Mouse (Mus musculus) heart, embryonic 11.5 days (tissue): ENCODE data around the gene Mybphl. TPM values are rescaled to one million over a fixed set of nuclear protein-coding genes. Genes with fewer than 3 reads are reported as not detected.

Source experiments
- ATAC-seq: fragments of 200-750 bp; cut with Nextera tagmentation; replicated peaks from 2 replicates; pipeline ENCODE4 v1.8.0; 2017; ENCODE audit warnings: moderate library complexity; ENCODE audit not compliant: insufficient number of reproducible peaks, low FRiP score, low TSS enrichment
- H3K27ac ChIP-seq: fragments of 300-500 bp; sonication (generic); 2 replicates; pipeline ENCODE4 v1.5.1; 2014; ENCODE audit warnings: mild to moderate bottlenecking, low read depth, low read length
- H3K27me3 ChIP-seq: fragments of 300-500 bp; sonication (generic); 2 replicates; pipeline ENCODE4 v1.6.1; 2014; ENCODE audit warnings: mild to moderate bottlenecking, low read length, mixed read lengths; ENCODE audit not compliant: control insufficient read depth, insufficient read depth
- H3K36me3 ChIP-seq: fragments of 300-500 bp; sonication (generic); 2 replicates; pipeline ENCODE4 v1.6.1; 2014; ENCODE audit warnings: mild to moderate bottlenecking, low read length, moderate library complexity, mixed read lengths; ENCODE audit not compliant: control insufficient read depth, insufficient read depth
- H3K4me1 ChIP-seq: fragments of 300-500 bp; sonication (generic); 2 replicates; pipeline ENCODE4 v1.6.1; 2014; ENCODE audit warnings: low read length; ENCODE audit not compliant: control insufficient read depth, insufficient read depth
- H3K4me2 ChIP-seq: fragments of 300-500 bp; sonication (generic); 2 replicates; pipeline ENCODE4 v1.6.1; 2014; ENCODE audit warnings: mild to moderate bottlenecking, moderate library complexity
- H3K4me3 ChIP-seq: fragments of 300-500 bp; sonication (generic); 2 replicates; pipeline ENCODE4 v1.5.1; 2014; ENCODE audit warnings: low read depth, low read length
- H3K9ac ChIP-seq: fragments of 300-500 bp; sonication (generic); 2 replicates; pipeline ENCODE4 v1.6.1; 2014; ENCODE audit warnings: mild to moderate bottlenecking, low read depth, low read length, moderate library complexity
- H3K9me3 ChIP-seq: fragments of 300-500 bp; sonication (generic); replicated peaks from 2 replicates; pipeline ENCODE4 v1.6.1; 2016; ENCODE audit warnings: low read length; ENCODE audit not compliant: control insufficient read depth
- WGBS: fragments of 180-500 bp; shearing (Covaris S2); extraction: QIAGEN DNeasy Blood & Tissue Kit; methylation state at CpG from one replicate; pipeline ENCODE4 v1.1.7; 2014; ENCODE audit not compliant: insufficient replicate concordance; 5-methylcytosine and 5-hydroxymethylcytosine counted together
- polyA plus RNA-seq: library from polyadenylated mRNA; unstranded; fragments of >200 nt; fragmentation: Nextera tagmentation; extraction: Ambion mirVana; gene quantifications from 2 replicates; pipeline ENCODE4 v1.2.1, GENCODE M21; 2014

Mybphl gene
- polyA plus RNA-seq, 1 experiment from 2014 or later, result 70.4 TPM

- WGBS, result 28% methylated on average over 6 of the region's 6 CpGs
- Histone ChIP-seq H3K9me3 (no peaks in the 10 kb centered on the region), H3K36me3 (peaks cover 16% of the 10 kb centered on the region), H3K27ac (no peak overlapping the region), H3K4me1 (peaks cover 9% of the 10 kb centered on the region), H3K27me3 (peaks cover 5% of the 10 kb centered on the region; the same call in 1 of the 2 replicates), H3K9ac (no peak overlapping the region), H3K4me3 (no peak overlapping the region), H3K4me2 (no peak overlapping the region)
- no peak for ATAC-seq
Measured at GRCm38 (mm10) chr3:108423006-108423405, 58.3 kb downstream of the Mybphl start.

GRCm38 (mm10) chr3:108423844-108424801 is 59.4 kb downstream of the Mybphl start:
- H3K4me1 ChIP-seq, result peaks cover 9% of the 10 kb centered on the region
- H3K9ac ChIP-seq, result peak overlapping the region; percentile 23; the same call in 1 of the 2 replicates
- 0 out of 2 replicates have a peak, but pooled peaks cover 3% of the 10 kb centered on the region for H3K27me3 ChIP-seq
- ATAC-seq, result peak; percentile 55; the same call in 1 of the 2 replicates
- H3K36me3 ChIP-seq, result peaks cover 23% of the 10 kb centered on the region
- 21% methylated on average over 11 of the region's 11 CpGs for WGBS
- no peak overlapping the region for H3K27ac ChIP-seq
- no peaks in the 10 kb centered on the region for H3K9me3 ChIP-seq
- H3K4me3 ChIP-seq, result no peak overlapping the region
- peak overlapping the region; percentile 55 for H3K4me2 ChIP-seq

- no peaks in the 10 kb centered on the region for H3K27me3 ChIP-seq
- no peak overlapping the region for H3K27ac ChIP-seq
- H3K9ac ChIP-seq, result no peak overlapping the region
- ATAC-seq, result no peak
- H3K36me3 ChIP-seq, result peaks cover 23% of the 10 kb centered on the region
- no peaks in the 10 kb centered on the region for H3K9me3 ChIP-seq
- WGBS, result 82% methylated on average over 7 of the region's 7 CpGs
- peaks cover 9% of the 10 kb centered on the region for H3K4me1 ChIP-seq
- no peak overlapping the region for H3K4me2 ChIP-seq
- no peak overlapping the region for H3K4me3 ChIP-seq
Measured at GRCm38 (mm10) chr3:108424944-108425623, 60.4 kb downstream of the Mybphl start.

GRCm38 (mm10) chr3:108425624-108426018 is 60.9 kb downstream of the Mybphl start:
- Histone ChIP-seq H3K27ac (no peak overlapping the region), H3K4me3 (no peak overlapping the region), H3K4me2 (no peak overlapping the region), H3K9me3 (no peaks in the 10 kb centered on the region), H3K36me3 (peaks cover 23% of the 10 kb centered on the region), H3K9ac (no peak overlapping the region), H3K4me1 (peaks cover 9% of the 10 kb centered on the region), H3K27me3 (no peaks in the 10 kb centered on the region)
- WGBS, result 85% methylated on average over 6 of the region's 6 CpGs
- ATAC-seq, result no peak

Other genes with a start within 250 kb of the Mybphl start
- 91.3 and 102 TPM in 2 replicates for gene Gnai3, start 218.8 kb upstream of the Mybphl start, polyA plus RNA-seq
- gene Gpr61, start 210.0 kb upstream of the Mybphl start, polyA plus RNA-seq, result 0.13 and 0.16 TPM in 2 replicates
- gene Amigo1, start 178.6 kb upstream of the Mybphl start, polyA plus RNA-seq, result 1.3 and 1.9 TPM in 2 replicates
- 1.7 and 2.0 TPM in 2 replicates for gene Cyb561d1, start 163.7 kb upstream of the Mybphl start, polyA plus RNA-seq
- gene Atxn7l2, start 154.0 kb upstream of the Mybphl start, polyA plus RNA-seq, result 7.1 and 8.4 TPM in 2 replicates
- gene Sypl2, start 138.3 kb upstream of the Mybphl start, polyA plus RNA-seq, result 1.0 and 1.1 TPM in 2 replicates
- 242 TPM in 2 replicates for gene Psma5, start 108.0 kb upstream of the Mybphl start, polyA plus RNA-seq
- gene Sort1, start 80.8 kb upstream of the Mybphl start, polyA plus RNA-seq, result 20.2 and 28.7 TPM in 2 replicates
- gene Psrc1, start 18.9 kb downstream of the Mybphl start, polyA plus RNA-seq, result 25.0 and 28.9 TPM in 2 replicates
- gene Celsr2, start 50.6 kb downstream of the Mybphl start, polyA plus RNA-seq, result 3.1 and 3.7 TPM in 2 replicates
- gene Sars, start 80.3 kb downstream of the Mybphl start, polyA plus RNA-seq, result 103 and 114 TPM in 2 replicates
- gene 1700013F07Rik, start 169.2 kb downstream of the Mybphl start, polyA plus RNA-seq, result not detected in 2 replicates
- gene 5330417C22Rik, start 171.6 kb downstream of the Mybphl start, polyA plus RNA-seq, result 0.59 and 0.63 TPM in 2 replicates
- gene Tmem167b, start 197.6 kb downstream of the Mybphl start, polyA plus RNA-seq, result 31.7 and 34.6 TPM in 2 replicates
- 25.4 and 31.8 TPM in 2 replicates for gene Taf13, start 206.8 kb downstream of the Mybphl start, polyA plus RNA-seq
- 7.5 and 8.9 TPM in 2 replicates for gene Wdr47, start 226.4 kb downstream of the Mybphl start, polyA plus RNA-seq